Mouse (Mus musculus): ENCODE data around the gene Stim1. TPM values are rescaled to one million over a fixed set of nuclear protein-coding genes. Genes with fewer than 3 reads are reported as not detected.
"Not testable (repeated sequence)": the region's sequence is repeated elsewhere in the genome, so short reads cannot be mapped to it uniquely, and the experiment has no call there.

The Stim1 gene
- total RNA-seq, 2 experiments from 2014 or later: 156 to 196 TPM

DNA sequence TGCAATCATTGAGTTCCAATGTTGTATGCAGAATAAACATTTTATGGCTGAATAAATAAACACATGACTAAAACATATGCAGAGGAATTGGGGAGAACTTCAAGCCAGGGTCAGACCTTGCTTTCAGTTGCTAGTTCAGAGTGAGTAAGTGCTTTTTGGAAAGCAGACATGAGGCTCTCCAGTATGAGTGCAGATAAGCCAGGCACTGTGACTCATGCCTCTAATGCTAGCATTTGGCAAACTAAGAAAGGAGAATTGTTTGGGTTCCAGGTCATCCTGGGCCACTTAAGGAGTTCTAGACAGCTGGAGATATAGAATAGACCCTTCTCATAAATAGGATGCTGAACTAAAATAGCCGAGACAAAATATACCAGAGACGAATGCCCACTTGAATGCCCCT, 216.1 kb downstream of the Stim1 start:
- Histone ChIP-seq H3K4me3 (no peak overlapping the region), H3K27ac (no peak overlapping the region)
- intact Hi-C loops (cut with DNase I): no loop called here
- TF ChIP-seq CTCF (IDR thresholded peaks at IDR 0.05): no peak
- DNase-seq: no peak

GRCm38 (mm10) chr7:102484766-102485165, 217.2 kb downstream of the Stim1 start:
- intact Hi-C loops (cut with DNase I); H3K27ac ChIP-seq; DNase-seq; H3K4me3 ChIP-seq: not testable (repeated sequence)

DNA sequence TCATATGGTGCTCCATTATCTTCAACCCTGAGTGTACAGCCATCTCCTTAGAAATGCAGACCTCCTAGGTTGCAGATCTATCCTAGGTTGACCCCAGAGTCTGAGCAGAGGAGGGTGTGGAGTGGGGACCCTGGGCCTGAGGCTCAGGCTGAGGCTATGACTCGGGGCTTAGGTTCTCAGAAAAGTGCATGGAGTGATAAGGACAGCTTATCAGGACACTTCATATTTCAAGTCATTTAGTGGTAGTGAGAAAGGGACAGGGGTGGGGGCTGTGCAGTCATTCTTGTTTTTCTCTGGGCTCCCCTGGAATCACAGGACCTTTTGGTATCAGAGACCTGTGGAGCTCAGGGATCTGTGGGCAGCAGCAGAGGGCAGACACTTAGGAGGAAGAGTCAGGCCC, 218.5 kb downstream of the Stim1 start:
- no peak for TF ChIP-seq CTCF (IDR thresholded peaks at IDR 0.05)
- DNase-seq: no peak
- Histone ChIP-seq H3K4me3 (no peak overlapping the region), H3K27ac (no peak overlapping the region)
- intact Hi-C loops (cut with DNase I): no loop called here

Other genes with a start within 250 kb of the Stim1 start
- 1 to 10 TPM; 1.9 to 2.3 TPM for gene Il18bp, start 249.1 kb upstream of the Stim1 start, total RNA-seq (2021)
- gene Rnf121, start 202.3 kb upstream of the Stim1 start, total RNA-seq (2021): 10 to 100 TPM; 23.3 to 25.7 TPM
- gene Xndc1, start 202.3 kb upstream of the Stim1 start, total RNA-seq (2021): 1 to 10 TPM; 4.4 to 6.5 TPM
- gene Xntrpc, start 202.1 kb upstream of the Stim1 start, total RNA-seq (2021): 1 to 10 TPM in 1 of 2 experiments, under 1 TPM in 1; 0.50 to 1.2 TPM
- gene Trpc2, start 184.7 kb upstream of the Stim1 start, total RNA-seq (2021): 1 to 10 TPM in 1 of 2 experiments, under 1 TPM in 1; 0.10 to 1.3 TPM
- gene Art1, start 166.1 kb upstream of the Stim1 start, total RNA-seq (2021): 100 to 1,000 TPM; 480 to 491 TPM
- gene Art5, start 158.3 kb upstream of the Stim1 start, total RNA-seq (2021): 10 to 100 TPM; 18.3 to 30.4 TPM
- not detected for gene Chrna10, start 151.0 kb upstream of the Stim1 start, total RNA-seq (2021)
- 10 to 100 TPM; 27.0 to 28.0 TPM for gene Nup98, start 57.6 kb upstream of the Stim1 start, total RNA-seq (2021)
- gene Pgap2, start 57.6 kb upstream of the Stim1 start, total RNA-seq (2021): 10 to 100 TPM; 27.2 to 29.4 TPM
- gene Rhog, start 11.8 kb upstream of the Stim1 start, total RNA-seq (2021): 10 to 100 TPM; 14.7 to 17.0 TPM
- gene Rrm1, start 173.9 kb downstream of the Stim1 start, total RNA-seq (2021): 10 to 100 TPM; 15.3 to 21.8 TPM
- gene Olfr543, start 213.9 kb downstream of the Stim1 start, total RNA-seq (2021): not detected
- not detected for gene Olfr544, start 220.5 kb downstream of the Stim1 start, total RNA-seq (2021)
- gene Olfr545, start 231.8 kb downstream of the Stim1 start, total RNA-seq (2021): not detected

Measured in gastrocnemius, adult 2 months (tissue).